Mouse (Mus musculus) cerebellum, postnatal 10 days (tissue): ENCODE measurements around the gene Tshr.
"Not testable (repeated sequence)": the region's sequence is repeated elsewhere in the genome, so short reads cannot be mapped to it uniquely, and the experiment has no call there.

Source experiments
- DNase-seq, 2 experiments: peaks; one replicate each; pipeline ENCODE4 v3.0.0; 2021; ENCODE audit warnings: mixed read lengths in 2 of 2

Tshr gene

GRCm38 (mm10) chr12:91500475-91500874, 116.1 kb downstream of the Tshr start:
- no peak for DNase-seq

DNA sequence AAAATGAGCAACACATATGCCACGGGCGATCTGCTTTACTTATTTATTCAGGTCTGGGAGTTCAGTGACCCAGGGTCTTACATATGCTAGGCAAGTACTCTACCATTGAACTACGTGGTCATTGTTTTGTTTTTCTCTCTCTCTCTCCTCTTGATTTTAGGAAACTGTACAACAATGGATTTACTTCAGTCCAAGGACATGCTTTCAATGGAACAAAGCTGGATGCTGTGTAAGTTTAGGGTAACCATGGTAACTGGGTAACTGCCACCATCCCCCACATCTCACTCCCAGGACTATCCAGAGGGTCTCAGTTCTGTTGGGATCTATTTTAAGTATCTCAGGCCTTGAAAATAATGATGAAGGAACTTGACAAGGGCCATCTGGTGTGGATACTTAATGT, 127.4 kb downstream of the Tshr start:
- DNase-seq, result no peak

DNA sequence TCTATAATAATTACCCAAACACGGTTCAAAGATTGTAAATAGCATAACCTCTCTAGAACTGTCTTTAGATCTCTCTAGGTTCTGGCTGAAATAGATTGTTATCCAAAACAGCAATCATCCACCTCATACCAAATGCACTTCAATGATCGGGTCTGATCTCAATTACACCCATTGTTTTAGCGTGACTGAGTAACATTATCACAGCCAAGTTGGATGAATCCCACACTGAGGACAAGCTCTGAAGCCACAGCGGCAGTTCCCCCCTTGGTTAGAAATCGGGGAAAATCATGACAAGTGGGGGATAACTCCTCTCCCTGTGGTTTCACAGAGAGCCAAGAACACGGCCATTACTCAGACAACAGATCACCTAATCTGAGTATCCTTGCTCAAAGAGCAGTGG, 129.6 kb downstream of the Tshr start:
- DNase-seq, result peak; percentile 4 to 7

- no peak for DNase-seq
Observed at GRCm38 (mm10) chr12:91517808-91518207, 133.4 kb downstream of the Tshr start.

DNA sequence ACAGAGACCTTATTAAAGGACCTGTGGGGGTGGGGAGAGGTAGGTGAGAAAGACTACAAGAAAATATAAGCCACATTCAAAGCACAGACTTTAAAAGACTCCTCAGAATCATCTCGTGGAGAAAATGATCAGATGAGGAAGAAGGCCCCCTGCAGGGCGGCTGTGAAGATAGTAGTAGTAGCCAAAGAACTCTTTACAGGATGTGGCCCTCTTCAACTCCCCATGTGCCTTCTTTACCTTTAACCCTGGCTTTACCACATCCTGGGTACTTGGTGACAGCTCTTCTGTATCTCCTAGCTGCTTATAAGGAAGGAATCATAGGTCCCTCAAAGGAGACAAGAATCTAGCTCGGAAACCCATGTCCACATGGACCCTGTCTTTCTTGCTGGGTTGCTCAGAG, 139.3 kb downstream of the Tshr start:
- DNase-seq, result no peak

- DNase-seq, result no peak
Observed at GRCm38 (mm10) chr12:91534514-91534913, 150.2 kb downstream of the Tshr start.

- no peak for DNase-seq
Observed at GRCm38 (mm10) chr12:91540202-91540601, 155.8 kb downstream of the Tshr start.

GRCm38 (mm10) chr12:91549471-91549870, 165.1 kb downstream of the Tshr start:
- no peak for DNase-seq

GRCm38 (mm10) chr12:91551773-91552526, 167.6 kb downstream of the Tshr start:
- DNase-seq, result peak; percentile 90 to 93

- not testable (repeated sequence) for DNase-seq
Observed at GRCm38 (mm10) chr12:91557358-91558005, 173.1 kb downstream of the Tshr start.

- not testable (repeated sequence) for DNase-seq
Observed at GRCm38 (mm10) chr12:91558152-91558551, 173.8 kb downstream of the Tshr start.

GRCm38 (mm10) chr12:91567145-91567544, 182.8 kb downstream of the Tshr start:
- DNase-seq, result no peak

DNA sequence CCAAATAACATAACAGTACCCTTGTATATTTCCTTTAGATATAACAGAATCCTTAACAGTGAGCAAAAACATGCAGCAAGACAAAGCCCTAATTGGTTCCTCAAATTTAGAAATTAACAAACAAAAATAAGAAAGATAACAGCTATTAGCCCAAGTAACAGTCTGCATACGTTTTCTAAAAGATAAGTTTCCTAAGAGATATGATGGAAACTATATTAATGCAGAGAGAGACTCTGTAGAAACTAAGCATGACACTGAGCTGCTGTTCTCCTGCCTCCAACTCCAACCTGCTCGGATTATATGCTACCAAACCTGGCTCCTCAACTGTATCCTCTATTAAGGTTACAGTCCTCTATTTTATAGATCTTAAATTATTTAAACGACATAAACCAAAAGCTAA, 184.9 kb downstream of the Tshr start:
- DNase-seq, result no peak

DNA sequence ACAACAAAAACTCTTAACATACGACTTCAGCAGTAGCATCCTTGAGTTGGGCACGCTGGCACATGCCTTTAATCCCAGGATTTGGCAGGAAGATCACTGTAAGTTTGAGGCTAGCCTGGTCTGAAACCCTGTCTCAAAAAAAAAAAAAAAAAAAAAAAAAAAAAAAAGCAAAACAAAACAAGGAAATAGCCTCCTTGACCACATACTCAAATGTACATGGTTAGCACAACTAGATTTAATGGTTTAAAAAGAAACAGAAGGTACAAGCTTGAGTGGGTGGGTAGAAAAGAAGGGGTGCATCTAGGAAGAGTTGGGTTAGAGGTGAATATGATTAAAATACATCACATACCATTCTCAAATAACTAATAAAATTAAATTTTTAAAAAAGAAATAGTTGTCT, 187.3 kb downstream of the Tshr start:
- DNase-seq, result no peak

DNA sequence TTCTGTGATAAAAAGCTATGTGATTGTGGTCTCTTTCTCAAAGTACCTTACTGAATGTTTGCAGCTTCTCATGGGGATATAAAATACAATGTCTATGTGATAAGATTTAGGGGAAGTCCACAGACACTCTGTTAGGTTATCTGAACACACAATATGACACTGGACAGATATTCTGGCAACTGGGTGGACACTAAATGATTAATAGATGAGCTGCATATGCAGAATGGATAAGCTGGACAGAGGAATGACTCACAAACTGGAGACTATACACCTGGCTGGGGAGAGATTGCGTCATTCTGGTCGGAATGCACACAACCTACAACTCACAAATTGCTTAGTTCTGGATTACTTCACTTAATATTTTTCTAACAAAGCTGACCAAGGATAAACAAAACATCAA, 195.3 kb downstream of the Tshr start:
- no peak for DNase-seq

DNA sequence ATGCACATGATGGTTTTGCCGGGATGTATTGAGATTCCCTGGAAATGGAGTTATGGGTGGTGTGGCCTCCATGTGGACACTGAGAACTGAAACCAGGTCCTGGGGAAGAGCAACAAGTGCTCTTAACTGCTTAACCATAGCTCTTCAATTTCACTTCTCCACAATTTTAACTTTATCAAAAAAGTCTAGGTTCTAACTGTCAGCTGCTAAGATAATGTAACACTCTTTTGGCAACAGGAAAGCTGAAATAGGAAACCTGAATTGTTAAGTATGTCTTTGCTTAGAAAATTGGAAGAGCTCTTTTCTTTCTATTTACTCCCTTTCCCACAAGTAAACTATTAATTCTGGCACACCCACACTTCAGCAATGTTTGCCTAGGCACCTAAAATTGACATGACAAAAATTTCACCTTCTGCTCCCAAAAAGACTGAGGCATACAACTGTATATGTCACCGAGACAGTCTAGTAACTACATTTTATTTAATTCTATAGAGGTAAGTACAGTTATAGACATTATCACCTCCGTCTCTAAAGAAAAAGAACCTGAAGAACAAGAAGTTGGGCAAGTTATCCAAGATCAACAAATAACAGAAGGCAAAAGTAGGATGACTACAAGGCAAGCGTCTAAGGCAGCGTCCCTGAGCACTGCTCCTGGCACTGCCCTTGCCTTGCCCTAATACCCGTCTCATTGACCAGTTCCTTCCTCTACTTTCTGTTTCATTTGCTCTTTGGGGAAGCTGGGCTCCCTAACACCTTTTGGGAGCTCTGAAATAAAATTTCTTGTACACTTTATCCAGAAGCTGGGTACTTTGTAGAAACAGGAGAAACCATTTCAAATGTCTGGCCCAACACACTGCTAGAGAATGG, 197.1 kb downstream of the Tshr start:
- no peak for DNase-seq

GRCm38 (mm10) chr12:91582362-91583002, 198.1 kb downstream of the Tshr start:
- no peak for DNase-seq

DNA sequence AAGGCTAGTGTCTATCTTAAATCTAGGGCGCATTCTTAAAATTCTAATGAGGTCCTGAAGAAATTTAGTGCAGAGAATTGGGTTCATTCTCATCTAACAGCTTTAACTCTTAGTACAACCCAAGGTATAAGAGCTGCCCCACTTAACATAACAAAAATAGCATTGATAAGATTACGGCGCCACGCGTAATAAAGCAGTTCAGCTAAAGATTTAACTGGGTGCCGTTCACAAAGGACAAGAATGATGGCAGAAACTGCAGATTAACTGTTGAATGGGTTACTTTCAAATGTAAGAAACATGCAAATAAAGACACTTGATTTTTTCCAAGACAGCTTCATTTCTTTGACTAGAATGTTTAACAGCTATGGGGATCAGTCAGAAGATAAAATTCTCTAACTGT, 199.0 kb downstream of the Tshr start:
- DNase-seq, result no peak

- no peak for DNase-seq
Observed at GRCm38 (mm10) chr12:91585206-91585605, 200.8 kb downstream of the Tshr start.

- DNase-seq, result peak in 1 of 2 experiments; percentile 13
Observed at GRCm38 (mm10) chr12:91585815-91586214, 201.5 kb downstream of the Tshr start.

- DNase-seq, result no peak
Observed at GRCm38 (mm10) chr12:91587077-91587476, 202.7 kb downstream of the Tshr start.

DNA sequence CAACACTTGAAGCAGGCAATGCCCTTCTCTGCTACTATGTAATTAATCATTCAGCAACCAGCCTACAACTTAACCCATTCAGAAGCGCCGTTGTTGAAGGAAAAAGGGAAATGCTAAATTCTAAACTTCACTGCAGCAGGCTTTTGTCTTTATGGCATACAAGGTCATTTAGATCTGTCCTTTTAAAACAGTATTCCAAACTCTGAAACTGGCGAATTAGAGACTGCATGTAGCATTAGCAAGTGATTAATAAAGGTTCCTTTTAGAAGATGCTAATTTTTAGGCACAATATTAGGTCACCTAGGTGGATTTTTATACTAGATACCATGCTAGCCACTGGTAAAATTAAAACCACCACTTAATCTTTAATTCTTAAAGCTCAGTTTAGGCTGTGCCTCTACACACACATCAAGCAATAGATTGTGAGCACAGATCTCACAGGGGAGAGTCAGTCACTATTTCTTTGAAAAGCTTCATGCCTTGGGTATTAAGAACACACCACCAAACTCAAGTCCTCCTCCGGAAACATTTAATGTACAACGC, 203.2 kb downstream of the Tshr start:
- DNase-seq, result peak in 1 of 2 experiments; percentile 18
